Mouse (Mus musculus) intestine, embryonic 14.5 days (tissue): ENCODE data around the gene Map2k1. TPM values are rescaled to one million over a fixed set of nuclear protein-coding genes. Genes with fewer than 3 reads are reported as not detected.

Source experiments
- ATAC-seq: fragments of 200-750 bp; cut with Nextera tagmentation; replicated peaks from 2 replicates; pipeline ENCODE4 v1.8.0; 2017; ENCODE audit warnings: low read depth, moderate number of reproducible peaks, moderate TSS enrichment, moderate library complexity; ENCODE audit not compliant: low FRiP score, low TSS enrichment
- DNase-seq: peaks from one replicate; pipeline ENCODE4 v3.0.0-alpha.2; 2018; ENCODE audit warnings: low spot score
- H3K27ac ChIP-seq: fragments of 300-500 bp; sonication (generic); 2 replicates; pipeline ENCODE4 v1.5.1; 2014; ENCODE audit warnings: low read depth, mild to moderate bottlenecking, control low read depth
- H3K27me3 ChIP-seq: fragments of 300-500 bp; sonication (generic); replicated peaks from 2 replicates; pipeline ENCODE4 v1.6.1; 2014; ENCODE audit warnings: low read length, control low read depth; ENCODE audit not compliant: control insufficient read depth, insufficient read depth
- H3K36me3 ChIP-seq: fragments of 300-500 bp; sonication (generic); 2 replicates; pipeline ENCODE4 v1.6.1; 2014; ENCODE audit warnings: low read length, control low read depth; ENCODE audit not compliant: control insufficient read depth, insufficient read depth
- H3K4me1 ChIP-seq: fragments of 300-500 bp; sonication (generic); replicated peaks from 2 replicates; pipeline ENCODE4 v1.6.1; 2014; ENCODE audit warnings: low read length, control low read depth, mixed read lengths; ENCODE audit not compliant: control insufficient read depth, insufficient read depth
- H3K4me2 ChIP-seq: fragments of 300-500 bp; sonication (generic); 2 replicates; pipeline ENCODE4 v1.6.1; 2014; ENCODE audit warnings: low read length
- H3K4me3 ChIP-seq: fragments of 300-500 bp; sonication (generic); 2 replicates; pipeline ENCODE4 v1.5.1; 2014; ENCODE audit warnings: low read depth, low read length, control low read depth, mixed read lengths
- H3K9ac ChIP-seq: fragments of 300-500 bp; sonication (generic); 2 replicates; pipeline ENCODE4 v1.6.1; 2014; ENCODE audit warnings: mild to moderate bottlenecking, low read length
- H3K9me3 ChIP-seq: fragments of 300-500 bp; sonication (generic); 2 replicates; pipeline ENCODE4 v1.6.1; 2016; ENCODE audit warnings: low read length, control low read depth; ENCODE audit not compliant: control insufficient read depth
- WGBS: fragments of 180-500 bp; shearing (Covaris S2); extraction: QIAGEN DNeasy Blood & Tissue Kit; methylation state at CpG from one replicate; pipeline ENCODE4 v1.1.7; 2014; 5-methylcytosine and 5-hydroxymethylcytosine counted together
- polyA plus RNA-seq: library from polyadenylated mRNA; unstranded; fragments of >200 nt; fragmentation: Nextera tagmentation; extraction: Ambion mirVana; gene quantifications from 2 replicates; pipeline ENCODE4 v1.2.1, GENCODE M21; 2014

The Map2k1 gene
- polyA plus RNA-seq, 1 experiment from 2014 or later: 90.9 TPM

- Histone ChIP-seq H3K4me3 (no peak overlapping the region), H3K4me1 (peaks cover 40% of the 10 kb centered on the region), H3K36me3 (no peaks in the 10 kb centered on the region; the same call in 1 of the 2 replicates), H3K9me3 (no peaks in the 10 kb centered on the region), H3K27me3 (no peaks in the 10 kb centered on the region), H3K4me2 (no peak overlapping the region), H3K27ac (no peak overlapping the region), H3K9ac (no peak overlapping the region)
- no peak for ATAC-seq
- DNase-seq: no peak
- 97% methylated on average over 7 of the region's 7 CpGs for WGBS
Measured at GRCm38 (mm10) chr9:64236056-64236455, 17.4 kb downstream of the Map2k1 start.

DNA sequence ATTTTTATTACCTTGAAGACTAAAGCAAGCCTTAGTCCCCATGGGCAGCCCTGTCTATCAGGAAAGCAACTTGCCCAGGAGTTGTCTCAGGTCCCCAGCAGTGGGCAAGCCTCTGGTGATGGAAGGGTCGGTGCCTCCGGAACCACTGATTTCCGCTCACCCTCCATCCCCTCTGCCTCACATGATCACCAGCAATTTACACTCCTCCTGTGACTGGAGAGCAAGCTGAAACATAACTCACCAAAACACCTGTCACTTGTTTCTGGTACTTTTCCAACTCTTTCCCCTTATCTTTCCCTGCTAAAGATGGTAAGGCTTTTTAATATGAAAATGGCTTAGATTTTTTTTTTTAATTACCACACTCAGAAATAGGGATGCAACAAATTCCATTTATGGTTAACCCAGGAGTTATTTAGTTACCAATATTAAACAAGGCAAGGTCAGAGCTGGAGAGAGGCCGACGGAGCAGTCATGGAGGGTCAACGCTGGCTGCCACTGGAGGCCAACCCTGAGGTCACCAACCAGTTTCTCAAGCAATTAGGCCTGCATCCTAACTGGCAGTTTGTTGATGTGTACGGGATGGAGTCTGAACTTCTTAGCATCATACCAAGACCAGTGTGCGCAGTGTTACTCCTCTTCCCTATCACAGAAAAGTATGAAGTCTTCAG lies 18.5 kb downstream of the Map2k1 start, which contains the start of gene Uchl4:
Gene Uchl4, plus strand, starts transcription at position 434 of the 668 bp plus-strand sequence.
- Histone ChIP-seq H3K27me3 (no peaks in the 10 kb centered on the region), H3K27ac (peak within 1 kb of the TSS; percentile 43; the same call in 1 of the 2 replicates), H3K4me3 (no peak within 1 kb of the TSS), H3K36me3 (no peaks in the 10 kb centered on the region; the same call in 1 of the 2 replicates), H3K9ac (no peak within 1 kb of the TSS), H3K4me2 (no peak within 1 kb of the TSS), H3K4me1 (peaks cover 46% of the 10 kb centered on the region), H3K9me3 (no peaks in the 10 kb centered on the region)
- no peak for ATAC-seq
- WGBS: 88% methylated on average over 8 of the region's 8 CpGs
- no peak for DNase-seq

DNA sequence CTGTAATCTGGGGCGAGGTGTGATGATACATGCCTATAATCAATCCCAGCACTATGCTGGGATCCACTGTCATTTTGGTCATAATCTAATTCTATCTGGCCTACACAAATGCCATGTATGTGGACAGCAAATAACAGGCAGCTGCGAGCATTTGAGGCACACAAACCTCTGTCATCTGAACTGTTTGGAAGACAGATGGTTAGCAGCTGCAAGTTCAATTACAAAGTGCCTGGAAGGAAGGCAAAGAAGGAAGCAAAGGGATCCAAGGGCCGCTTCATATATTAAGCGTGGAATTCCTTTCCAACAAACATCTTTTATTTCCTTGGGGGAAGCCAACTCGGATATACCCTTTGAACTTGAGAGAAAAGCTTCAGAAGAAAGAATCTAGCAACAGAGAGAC lies 19.8 kb downstream of the Map2k1 start:
- Histone ChIP-seq H3K4me3 (no peak overlapping the region), H3K4me1 (peaks cover 46% of the 10 kb centered on the region), H3K9me3 (no peaks in the 10 kb centered on the region), H3K27ac (peak overlapping the region; percentile 90; the same call in 1 of the 2 replicates), H3K36me3 (no peaks in the 10 kb centered on the region; the same call in 1 of the 2 replicates), H3K27me3 (no peaks in the 10 kb centered on the region), H3K4me2 (no peak overlapping the region), H3K9ac (0 out of 2 replicates have a peak overlapping the region, but pooled peaks have one; percentile 3)
- 0 out of 2 replicates have a peak, but pooled peaks have one; percentile 47 for ATAC-seq
- WGBS: 34% methylated on average over 5 of the region's 5 CpGs
- no peak for DNase-seq

- no peaks in the 10 kb centered on the region for H3K9me3 ChIP-seq
- DNase-seq: no peak
- WGBS: 36% methylated on average over 9 of the region's 9 CpGs
- H3K36me3 ChIP-seq: no peaks in the 10 kb centered on the region; the same call in 1 of the 2 replicates
- ATAC-seq: peak; percentile 60; the same call in 1 of the 2 replicates
- peaks cover 46% of the 10 kb centered on the region for H3K4me1 ChIP-seq
- H3K9ac ChIP-seq: no peak overlapping the region
- no peak overlapping the region for H3K4me3 ChIP-seq
- peak overlapping the region; percentile 13; the same call in 1 of the 2 replicates for H3K4me2 ChIP-seq
- H3K27ac ChIP-seq: peak overlapping the region; percentile 90
- H3K27me3 ChIP-seq: no peaks in the 10 kb centered on the region
Measured at GRCm38 (mm10) chr9:64232257-64232957, 21.0 kb downstream of the Map2k1 start.

DNA sequence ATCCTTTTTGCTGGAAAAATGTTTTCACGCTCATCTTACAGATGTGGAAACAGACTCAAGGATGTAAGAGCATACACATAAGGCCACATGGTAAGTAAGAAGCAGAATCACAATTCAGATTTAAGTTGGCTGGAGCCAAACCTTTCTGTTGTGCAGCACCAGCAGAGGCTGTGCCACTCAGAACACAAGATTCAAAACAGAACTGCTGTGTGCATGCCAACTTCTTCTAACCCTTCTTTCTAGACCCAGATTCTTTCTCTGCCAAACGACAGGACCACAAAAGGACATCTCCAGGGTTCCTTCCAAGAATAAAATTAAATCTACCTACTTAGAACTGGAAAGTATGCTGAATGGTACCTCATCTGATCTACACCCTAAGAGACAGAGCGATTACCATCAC lies 21.8 kb downstream of the Map2k1 start:
- Histone ChIP-seq H3K36me3 (no peaks in the 10 kb centered on the region; the same call in 1 of the 2 replicates), H3K4me1 (peaks cover 46% of the 10 kb centered on the region), H3K27me3 (no peaks in the 10 kb centered on the region), H3K4me2 (no peak overlapping the region), H3K9ac (no peak overlapping the region), H3K27ac (peak overlapping the region; percentile 90), H3K4me3 (no peak overlapping the region), H3K9me3 (no peaks in the 10 kb centered on the region)
- ATAC-seq: no peak
- 53% methylated on average over 3 of the region's 3 CpGs for WGBS
- DNase-seq: no peak

DNA sequence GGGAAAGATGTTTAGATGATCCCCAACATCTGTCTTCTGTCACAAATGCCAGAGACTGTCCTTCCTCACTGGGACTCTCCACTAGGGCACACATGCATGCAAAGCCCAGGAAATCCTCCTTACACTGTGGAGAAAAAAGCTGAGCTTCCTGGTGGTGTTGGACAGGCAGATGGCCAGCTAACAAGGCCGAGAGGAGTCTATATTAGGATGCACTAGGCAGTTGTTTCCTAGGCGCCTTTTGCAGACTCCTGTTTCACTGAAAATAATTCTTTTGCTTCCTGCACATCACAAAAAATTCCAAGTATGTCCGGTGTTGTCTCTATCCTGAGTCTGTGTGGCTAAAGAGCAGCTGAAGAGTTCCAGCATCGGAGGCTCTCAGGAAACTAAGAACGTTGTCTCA lies 22.3 kb downstream of the Map2k1 start:
- H3K27me3 ChIP-seq: no peaks in the 10 kb centered on the region
- DNase-seq (no peak), ATAC-seq (peak; percentile 24; the same call in 1 of the 2 replicates)
- H3K36me3 ChIP-seq: no peaks in the 10 kb centered on the region; the same call in 1 of the 2 replicates
- no peak overlapping the region for H3K4me3 ChIP-seq
- H3K4me2 ChIP-seq: no peak overlapping the region
- H3K9ac ChIP-seq: no peak overlapping the region
- no peaks in the 10 kb centered on the region for H3K9me3 ChIP-seq
- peaks cover 46% of the 10 kb centered on the region for H3K4me1 ChIP-seq
- 26% methylated on average over 5 of the region's 5 CpGs for WGBS
- peak overlapping the region; percentile 90 for H3K27ac ChIP-seq

DNA sequence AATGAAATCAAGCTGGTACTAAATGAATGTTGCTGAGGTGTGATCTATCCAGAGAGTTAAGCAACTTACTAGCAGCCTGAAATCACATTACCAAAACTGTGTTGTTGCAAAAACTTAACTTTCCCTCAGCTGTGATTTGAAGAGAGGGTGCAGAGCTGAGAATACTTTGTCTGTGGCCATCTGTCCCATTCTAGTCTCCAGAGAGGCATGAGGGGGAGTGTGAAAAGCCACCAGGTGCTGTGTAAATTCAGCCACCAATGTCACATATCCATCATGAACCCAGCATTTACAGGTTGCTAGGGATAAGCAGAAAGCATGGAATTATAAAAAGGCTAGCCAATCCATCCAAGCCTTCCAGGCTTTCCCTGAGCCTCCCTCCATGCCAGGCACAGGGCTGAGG lies 24.5 kb downstream of the Map2k1 start:
- H3K4me1 ChIP-seq: peaks cover 36% of the 10 kb centered on the region
- no peak overlapping the region for H3K9ac ChIP-seq
- H3K4me2 ChIP-seq: no peak overlapping the region
- H3K36me3 ChIP-seq: no peaks in the 10 kb centered on the region
- H3K9me3 ChIP-seq: no peaks in the 10 kb centered on the region
- ATAC-seq: no peak
- H3K27me3 ChIP-seq: no peaks in the 10 kb centered on the region
- no peak overlapping the region for H3K27ac ChIP-seq
- DNase-seq: no peak
- H3K4me3 ChIP-seq: no peak overlapping the region

DNA sequence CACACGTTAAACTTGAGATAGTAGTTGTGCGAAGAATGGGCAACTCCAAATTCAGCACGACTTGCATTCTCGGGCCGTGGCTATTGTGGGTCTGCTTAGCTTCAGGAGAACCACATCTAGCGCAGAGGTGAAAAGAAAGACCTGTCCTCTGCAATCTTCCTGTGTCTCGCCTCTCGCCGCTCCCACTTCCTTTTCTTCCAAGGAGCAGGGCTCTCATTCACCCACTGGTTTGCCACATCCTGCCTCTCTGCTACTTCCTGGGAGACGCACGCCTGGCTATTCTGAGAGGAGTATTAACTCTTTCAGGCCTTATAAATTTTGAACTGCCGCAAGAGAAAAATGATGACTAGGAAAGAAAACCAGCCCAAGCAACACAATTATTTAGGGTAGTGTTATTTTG lies 25.7 kb downstream of the Map2k1 start:
- Histone ChIP-seq H3K27me3 (no peaks in the 10 kb centered on the region), H3K4me1 (peaks cover 28% of the 10 kb centered on the region), H3K9me3 (no peaks in the 10 kb centered on the region), H3K36me3 (no peaks in the 10 kb centered on the region), H3K4me3 (no peak overlapping the region), H3K4me2 (no peak overlapping the region), H3K27ac (no peak overlapping the region), H3K9ac (no peak overlapping the region)
- DNase-seq (no peak), ATAC-seq (no peak)
- 49% methylated on average over 12 of the region's 12 CpGs for WGBS
